Mouse (Mus musculus) testis, postnatal 10 days (tissue): ENCODE measurements around the gene Mum1.

ENCODE experiments used
- DNase-seq: peaks from one replicate; pipeline ENCODE4 v3.0.0; 2021; ENCODE audit warnings: low spot score

Mum1 gene

GRCm38 (mm10) chr10:80250573-80250972, 24.3 kb downstream of the Mum1 start:
- no peak for DNase-seq

GRCm38 (mm10) chr10:80252011-80252410, 25.8 kb downstream of the Mum1 start:
- DNase-seq = no peak

- no peak for DNase-seq
Measured at GRCm38 (mm10) chr10:80252493-80253274, 26.4 kb downstream of the Mum1 start.

GRCm38 (mm10) chr10:80253551-80253950, 27.3 kb downstream of the Mum1 start:
- DNase-seq = no peak

GRCm38 (mm10) chr10:80254331-80255297, 28.4 kb downstream of the Mum1 start:
- no peak for DNase-seq

- DNase-seq = peak; percentile 85
Measured at GRCm38 (mm10) chr10:80255881-80256535, 29.8 kb downstream of the Mum1 start.

- no peak for DNase-seq
Measured at GRCm38 (mm10) chr10:80257936-80258335, 31.7 kb downstream of the Mum1 start.

- no peak for DNase-seq
Measured at GRCm38 (mm10) chr10:80258752-80259462, 32.7 kb downstream of the Mum1 start.

GRCm38 (mm10) chr10:80259463-80259805, 33.2 kb downstream of the Mum1 start:
- no peak for DNase-seq

- peak; percentile 93 for DNase-seq
Measured at GRCm38 (mm10) chr10:80259861-80260641, 33.8 kb downstream of the Mum1 start.

GRCm38 (mm10) chr10:80260642-80261584, 34.7 kb downstream of the Mum1 start, which contains the start of the genes Gamt and Dazap1:
TSS of gene Gamt (minus strand) at chr10:80261012.
TSS of gene Dazap1 (plus strand) at chr10:80261486.
- DNase-seq = peak; percentile 100

GRCm38 (mm10) chr10:80261585-80261968, 35.3 kb downstream of the Mum1 start:
- peak; percentile 100 for DNase-seq

- DNase-seq = no peak
Measured at GRCm38 (mm10) chr10:80262169-80262568, 35.9 kb downstream of the Mum1 start.

GRCm38 (mm10) chr10:80262776-80263365, 36.6 kb downstream of the Mum1 start:
- no peak for DNase-seq

- peak; percentile 99 for DNase-seq
Measured at GRCm38 (mm10) chr10:80264341-80265148, 38.3 kb downstream of the Mum1 start.

- DNase-seq = no peak
Measured at GRCm38 (mm10) chr10:80265149-80265486, 38.9 kb downstream of the Mum1 start.

GRCm38 (mm10) chr10:80270099-80270498, 43.9 kb downstream of the Mum1 start:
- no peak for DNase-seq

GRCm38 (mm10) chr10:80270734-80271181, 44.5 kb downstream of the Mum1 start:
- DNase-seq = no peak
